Mouse (Mus musculus): Measurements from ENCODE around the gene Ccdc27.
A peak's percentile ranks its signal among the peaks of the same experiment; 100 is the strongest.

Gene Ccdc27

DNA sequence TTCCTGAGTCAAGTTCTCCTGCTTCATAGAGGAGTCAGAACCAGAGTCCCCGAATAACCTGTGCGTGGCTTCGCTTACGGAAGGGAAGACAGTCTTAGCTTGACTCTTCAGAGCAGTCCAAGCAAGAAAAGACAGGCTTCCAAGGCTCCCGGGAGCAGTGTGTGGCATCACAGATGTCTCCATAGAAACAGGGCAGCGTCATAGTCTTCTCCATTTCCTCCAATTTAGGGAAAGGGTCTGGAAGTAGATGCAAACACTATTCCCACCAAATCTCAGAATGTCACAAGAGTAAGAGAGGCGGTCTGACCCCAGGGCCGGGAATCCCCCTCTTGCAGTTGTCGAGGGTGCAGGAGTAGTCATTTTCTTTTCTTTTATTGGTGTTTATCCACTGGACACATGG, at the start of gene Ccdc27:
TSS of gene Ccdc27 (minus strand) at position 101 of the 400 bp plus-strand sequence.
- DNase-seq (ENCODE audit: low spot score): no peak

DNA sequence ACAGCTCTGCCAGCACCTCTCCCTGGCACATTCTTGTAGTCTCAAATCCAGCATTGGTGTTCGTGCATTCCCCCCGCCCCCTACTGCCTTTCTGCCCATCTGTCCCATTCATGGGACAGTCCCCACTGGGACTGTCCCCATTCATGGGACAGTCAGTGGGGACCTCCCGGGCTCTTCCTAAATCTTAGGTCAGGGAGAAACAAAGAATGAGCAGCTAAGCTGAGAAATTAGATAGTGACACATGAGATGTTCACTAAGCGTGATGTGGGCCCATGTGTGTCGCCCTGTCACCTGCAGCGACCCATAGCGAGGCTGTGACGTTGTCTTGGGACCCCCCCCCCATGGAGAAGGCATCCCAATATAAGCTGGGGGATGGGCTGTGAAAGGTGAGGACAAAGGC, 48.9 kb upstream of the Ccdc27 start:
- DNase-seq (ENCODE audit: low spot score): no peak

DNA sequence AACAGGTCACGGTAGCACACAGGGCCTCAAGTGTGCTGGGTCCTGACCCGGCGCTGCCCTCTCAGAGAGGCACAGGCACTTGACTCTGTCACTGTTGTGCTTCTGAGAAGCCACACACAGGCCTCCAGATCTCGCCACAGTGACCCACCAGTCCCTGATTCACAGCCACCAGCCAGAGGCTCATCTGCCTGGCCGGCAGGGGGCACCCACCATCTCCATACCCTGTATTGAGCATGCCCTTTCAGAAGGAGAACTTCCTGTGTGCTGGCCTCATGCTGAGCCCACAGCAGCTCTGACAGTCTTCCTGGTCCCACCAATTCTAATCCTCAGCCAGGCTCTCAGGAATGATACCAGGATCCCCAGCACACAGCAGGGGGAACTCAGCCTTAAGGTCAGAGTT, 46.7 kb upstream of the Ccdc27 start:
- no peak for DNase-seq (ENCODE audit: low spot score)

DNA sequence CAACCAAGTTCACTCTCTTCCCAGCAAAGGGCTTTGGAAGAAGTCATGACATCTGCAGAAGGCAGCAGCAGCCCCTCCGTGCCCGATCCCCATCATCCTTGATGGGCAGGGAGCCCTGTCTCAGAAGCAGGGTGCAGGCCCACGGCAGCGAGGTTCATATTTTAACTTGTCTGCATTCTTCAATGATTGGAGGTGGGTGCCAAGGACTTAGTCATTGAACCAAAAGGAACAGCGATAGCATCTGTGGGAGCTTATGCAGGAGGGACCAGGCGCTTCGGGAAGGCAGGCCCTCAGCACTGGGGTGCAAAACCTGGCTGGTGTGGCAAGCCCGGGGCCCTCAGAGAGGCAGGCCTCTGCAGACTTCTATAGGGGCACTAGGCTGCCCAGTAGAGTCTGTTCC, 44.0 kb upstream of the Ccdc27 start:
- no peak for DNase-seq (ENCODE audit: low spot score)

DNA sequence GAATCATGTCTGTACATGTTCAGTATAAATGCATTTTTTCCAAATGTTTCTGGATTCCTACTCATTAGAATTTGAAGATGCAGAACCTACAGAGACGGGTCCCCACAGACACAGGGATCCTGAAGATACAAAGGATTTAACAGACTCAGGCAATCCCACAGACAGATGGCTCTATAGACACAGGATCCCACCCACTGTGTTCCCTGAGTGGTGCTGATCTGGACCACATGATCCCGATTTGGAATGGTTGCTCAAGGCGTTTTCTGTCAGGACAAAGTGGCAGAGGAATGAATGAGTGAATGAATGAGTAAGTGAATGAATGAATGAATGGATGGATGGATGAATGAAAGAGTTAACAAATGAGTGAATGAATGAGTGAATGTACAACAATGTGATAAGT, 43.4 kb upstream of the Ccdc27 start:
- no peak for DNase-seq (ENCODE audit: low spot score)

DNA sequence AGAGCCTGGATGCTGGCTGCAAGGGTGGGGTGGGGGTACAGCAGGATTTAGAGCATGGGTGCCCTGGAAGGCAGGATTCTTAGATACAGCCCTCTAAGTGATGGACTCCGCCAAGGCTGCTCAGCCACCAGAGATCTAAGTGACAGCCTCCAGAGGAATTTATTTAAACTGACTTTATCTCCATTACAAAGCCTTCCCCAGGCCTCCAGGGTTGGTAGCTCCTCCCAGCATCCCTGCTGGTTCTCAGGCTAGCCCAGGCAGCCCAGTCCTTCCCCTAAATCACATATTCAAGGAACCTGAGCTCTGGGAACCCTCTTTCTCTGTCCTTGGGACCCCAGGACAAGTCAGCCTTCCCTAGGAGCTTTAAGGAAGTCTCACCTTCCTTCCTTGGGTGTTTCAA, 39.5 kb upstream of the Ccdc27 start:
- DNase-seq (ENCODE audit: low spot score): no peak

DNA sequence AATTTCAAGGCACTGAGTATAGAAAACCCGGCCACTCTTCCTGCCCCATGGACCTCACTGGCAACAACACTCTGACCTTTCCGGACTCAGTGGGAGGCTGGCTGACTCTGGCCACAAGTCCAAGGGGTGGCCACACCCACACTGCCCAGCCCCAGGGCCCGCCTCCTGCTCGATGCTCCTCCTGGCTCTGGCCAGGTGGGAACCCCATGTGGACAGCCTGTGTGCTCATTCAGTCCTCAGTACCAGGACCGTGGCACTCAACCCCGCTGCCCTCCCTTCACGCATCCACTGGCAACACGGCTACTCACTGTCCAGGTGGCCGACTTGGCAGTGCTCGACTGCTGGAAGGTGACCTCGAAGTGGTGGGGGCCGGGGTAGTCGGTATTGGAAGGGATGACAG, 38.5 kb upstream of the Ccdc27 start:
- no peak for DNase-seq (ENCODE audit: low spot score)

DNA sequence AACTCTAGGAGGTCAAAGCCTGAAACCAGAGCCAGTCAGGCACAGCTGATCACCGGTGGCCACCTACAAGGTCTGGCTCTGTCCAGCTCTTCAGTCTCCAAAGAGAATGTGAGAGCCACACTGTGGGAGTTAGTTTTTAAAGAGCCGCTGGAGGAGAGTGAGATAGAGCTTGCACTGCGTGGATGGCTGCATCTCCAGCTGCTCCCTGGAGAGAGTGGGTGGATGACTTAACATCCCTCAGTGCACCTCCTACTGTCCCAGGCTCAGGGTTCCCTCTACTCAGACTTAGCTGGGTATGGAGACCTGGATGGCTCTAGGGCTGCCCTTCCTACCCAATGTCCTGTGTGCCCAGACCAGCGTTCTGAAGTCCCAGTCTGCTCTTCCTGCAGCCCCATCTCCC, 37.7 kb upstream of the Ccdc27 start:
- DNase-seq (ENCODE audit: low spot score): no peak

DNA sequence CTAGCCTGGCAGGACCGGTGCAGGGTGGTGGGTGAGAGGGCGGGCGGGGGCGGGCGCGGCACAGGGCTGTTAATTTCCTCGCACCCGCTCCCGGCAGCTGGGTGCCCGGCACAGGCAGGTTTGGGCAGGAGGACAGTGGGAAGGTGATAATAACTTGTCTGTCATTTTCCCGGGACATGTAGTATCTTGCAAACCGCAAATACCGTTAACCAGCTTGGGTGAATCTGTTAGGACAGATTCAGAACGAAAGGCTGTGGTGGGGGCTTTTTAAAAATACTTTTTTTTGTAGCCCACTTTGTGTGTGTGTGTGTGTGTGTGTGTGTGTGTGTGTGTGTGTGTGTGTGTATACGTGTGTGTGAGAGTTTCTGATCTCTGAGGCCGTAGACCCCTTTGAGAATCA, 29.5 kb upstream of the Ccdc27 start:
- DNase-seq (ENCODE audit: low spot score): no peak

DNA sequence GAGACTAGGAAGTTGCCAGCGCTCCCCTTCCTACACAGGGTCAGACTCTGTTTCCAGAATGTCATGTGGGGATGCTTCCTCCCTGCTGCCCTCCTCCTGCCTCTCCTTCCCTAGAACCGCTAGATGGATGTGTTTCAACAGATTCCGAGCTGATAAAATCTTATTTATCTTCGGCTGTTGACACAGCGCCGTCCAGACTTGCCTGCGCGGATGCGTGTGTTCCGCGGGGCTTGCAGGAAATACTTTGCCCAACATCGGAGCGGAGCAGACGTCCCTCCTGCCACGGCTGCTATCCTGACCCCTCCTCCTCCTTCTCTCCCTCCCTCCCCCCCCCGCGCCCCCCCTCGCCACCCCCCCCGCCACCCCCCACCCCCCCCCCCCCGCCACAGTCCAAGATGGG, 29.0 kb upstream of the Ccdc27 start:
- DNase-seq (ENCODE audit: low spot score): no peak

DNA sequence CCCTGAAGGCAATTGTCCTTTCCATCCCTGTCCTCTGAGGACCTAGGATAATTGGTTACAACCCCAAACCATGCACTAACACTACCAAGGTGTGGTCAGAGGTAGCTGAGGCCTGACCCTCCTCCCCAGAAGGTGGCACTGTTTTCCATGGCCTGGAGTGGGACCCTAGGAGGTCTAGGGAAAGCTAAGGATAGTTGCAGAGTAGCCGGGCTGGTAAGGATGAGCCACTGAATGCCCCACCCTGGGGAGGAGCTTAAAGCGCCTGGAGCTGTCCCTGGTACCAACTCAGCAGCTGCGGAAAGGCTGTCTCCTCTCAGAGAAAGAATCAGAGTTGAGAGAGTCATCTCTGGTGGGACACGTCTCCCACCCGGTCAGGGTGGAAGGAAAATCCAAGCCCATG, 28.4 kb upstream of the Ccdc27 start:
- DNase-seq (ENCODE audit: low spot score): peak; percentile 75

DNA sequence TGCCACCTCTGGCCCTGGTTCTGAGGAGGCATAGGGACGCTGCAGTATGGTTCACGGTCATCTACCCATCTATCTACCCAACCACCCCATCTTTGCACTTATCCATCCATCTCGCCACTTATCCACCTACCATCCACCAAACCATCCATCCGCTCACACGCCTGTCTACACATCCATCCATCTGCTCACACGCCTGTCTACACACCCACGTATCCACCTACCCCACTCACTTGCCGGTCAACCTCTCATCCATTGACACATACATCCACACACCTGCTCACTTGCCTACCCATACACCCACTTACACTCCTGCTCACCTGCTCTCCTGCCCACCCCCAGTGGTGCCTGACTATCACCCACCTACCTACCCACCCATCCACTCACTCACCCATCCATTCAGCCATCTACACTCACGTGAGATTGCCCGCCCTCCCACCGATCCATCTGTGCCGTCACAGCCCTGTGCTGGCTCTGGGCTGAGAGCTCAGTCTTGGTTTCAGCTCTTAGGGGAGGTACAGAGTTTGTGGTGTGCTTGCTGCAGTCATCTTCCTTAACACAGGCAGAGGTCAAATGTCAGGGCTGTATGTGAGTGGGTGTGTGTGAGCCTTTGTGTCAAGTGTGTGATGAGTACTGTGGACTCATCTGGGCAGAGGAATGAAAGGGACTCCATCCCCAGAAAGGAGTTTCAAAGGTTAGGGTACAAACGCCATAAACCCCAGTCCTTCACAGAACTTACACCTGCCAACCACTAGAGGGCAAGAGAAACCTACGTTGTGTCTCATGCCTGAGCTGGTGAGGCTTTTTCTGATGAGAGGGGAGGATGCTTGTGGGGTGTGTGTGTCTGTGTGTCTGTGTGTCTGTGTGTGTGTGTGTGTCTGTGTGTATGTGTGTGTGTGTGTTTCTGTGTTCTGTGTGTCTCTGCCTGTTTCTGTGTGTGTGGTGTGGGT, 22.6 kb upstream of the Ccdc27 start:
- no peak for DNase-seq (ENCODE audit: low spot score)

DNA sequence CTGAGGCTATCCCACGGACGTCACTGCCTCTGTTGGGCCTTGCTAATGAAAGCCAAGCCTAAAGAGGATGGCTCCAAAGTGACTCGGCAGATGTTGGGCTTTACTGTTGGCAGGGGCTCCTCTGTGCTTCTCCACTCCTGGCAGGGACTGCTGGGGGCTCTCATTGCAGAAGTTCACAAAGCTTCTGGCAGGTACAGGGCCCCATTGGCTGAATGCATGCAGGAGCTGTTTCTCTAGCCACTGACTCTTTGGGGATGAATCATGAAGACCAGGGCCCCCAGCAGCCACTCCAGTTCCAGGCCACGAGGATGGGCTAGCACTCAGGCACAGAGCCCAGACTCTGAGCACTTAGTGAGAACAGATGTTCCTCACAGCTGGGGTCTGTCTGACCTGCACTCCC, 15.2 kb upstream of the Ccdc27 start:
- DNase-seq (ENCODE audit: low spot score): no peak

DNA sequence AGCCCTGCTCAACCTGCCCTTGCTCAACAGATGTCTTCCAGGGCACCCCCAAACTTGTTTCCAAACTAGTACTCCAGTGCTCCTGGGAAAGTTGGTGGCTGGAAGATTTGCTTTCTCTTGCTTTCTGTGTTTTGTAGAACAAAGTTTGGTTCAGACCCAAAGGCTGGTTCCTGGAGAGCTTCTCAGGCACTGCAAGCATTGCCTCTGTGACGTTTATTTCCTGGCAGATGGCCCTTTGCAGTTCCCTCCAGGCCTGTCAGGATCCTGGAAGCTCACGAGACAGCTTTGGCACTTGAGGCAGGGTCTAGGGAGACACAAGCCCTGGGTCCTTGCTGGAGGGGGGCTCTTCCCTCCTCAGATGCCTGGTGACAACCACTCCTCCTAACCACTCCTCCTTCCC, 14.2 kb upstream of the Ccdc27 start:
- no peak for DNase-seq (ENCODE audit: low spot score)

DNA sequence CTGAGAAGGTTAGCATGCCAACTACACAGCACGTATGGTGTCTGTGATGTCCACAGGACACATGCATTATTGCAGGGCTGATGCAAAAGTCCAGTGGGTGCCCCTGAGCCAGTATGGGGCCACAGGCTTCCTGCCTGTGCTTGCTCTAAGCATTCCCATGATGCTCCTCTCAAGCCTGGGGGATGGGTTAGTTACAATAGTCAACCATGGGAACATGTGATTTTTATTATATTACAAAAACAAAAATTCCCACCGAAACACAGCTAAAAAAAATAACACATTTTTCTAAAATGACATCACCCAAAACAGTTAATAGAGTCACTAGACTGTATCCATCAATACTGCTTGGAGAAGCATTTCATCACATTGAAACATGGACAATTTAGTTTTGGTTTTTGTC, 13.6 kb upstream of the Ccdc27 start:
- DNase-seq (ENCODE audit: low spot score): no peak

DNA sequence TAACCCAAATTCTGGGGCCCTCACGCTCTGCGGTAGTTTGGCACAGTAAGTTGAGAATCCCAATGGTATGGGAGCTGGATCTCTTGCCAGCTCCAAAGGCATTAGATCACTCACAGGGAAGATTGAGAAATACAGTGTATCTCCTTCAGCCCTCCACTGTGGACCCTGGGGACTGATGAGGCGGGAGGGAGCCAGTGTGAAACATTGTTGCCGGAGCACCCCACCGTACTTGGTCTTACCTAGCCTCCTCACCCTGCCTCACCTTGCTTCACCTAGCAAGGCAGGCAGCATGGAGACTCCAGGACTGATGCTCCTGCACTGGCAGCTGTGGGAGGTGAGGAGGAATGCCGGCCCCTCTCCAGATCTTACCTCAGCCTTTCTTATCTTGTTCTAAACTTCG, 13.0 kb upstream of the Ccdc27 start:
- no peak for DNase-seq (ENCODE audit: low spot score)

DNA sequence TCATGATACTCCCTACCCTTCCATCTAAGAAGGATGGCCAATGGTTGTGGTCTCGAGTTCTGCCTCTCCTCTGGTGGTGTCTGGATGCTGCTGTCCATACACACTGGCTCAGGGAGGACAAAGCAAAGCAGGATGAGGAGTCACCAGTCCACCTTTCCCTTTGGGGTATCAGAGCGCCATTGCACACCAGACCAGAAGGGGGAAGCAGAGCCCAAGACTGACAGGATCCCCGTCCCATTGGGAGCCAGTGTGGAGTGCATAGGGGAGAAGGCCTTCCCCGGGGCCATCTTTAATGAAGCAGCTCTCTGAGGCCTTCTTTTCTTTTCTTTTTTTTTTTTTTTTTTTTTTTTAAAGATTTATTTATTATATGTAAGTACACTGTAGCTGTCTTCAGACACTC, 10.6 kb upstream of the Ccdc27 start:
- DNase-seq (ENCODE audit: low spot score): no peak

DNA sequence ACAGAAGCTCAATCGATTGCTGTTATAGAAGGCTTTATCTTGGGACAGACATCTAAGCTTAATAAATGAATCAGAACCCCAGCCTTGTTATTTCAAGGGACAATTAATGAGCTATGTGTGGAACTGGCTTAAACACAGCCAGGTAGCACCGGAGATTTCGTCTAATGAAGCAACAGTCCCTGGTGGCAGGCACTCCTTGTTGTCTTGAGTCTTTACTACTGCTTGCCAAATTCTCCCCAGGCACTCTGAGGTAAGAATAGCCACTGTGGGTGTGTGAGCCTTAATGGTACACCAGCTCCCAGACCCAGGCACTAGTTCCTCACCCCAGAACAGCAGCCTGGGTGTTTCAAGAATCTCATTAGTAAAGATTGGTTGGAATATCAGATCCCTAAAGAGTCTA, 8.9 kb upstream of the Ccdc27 start:
- DNase-seq (ENCODE audit: low spot score): no peak

DNA sequence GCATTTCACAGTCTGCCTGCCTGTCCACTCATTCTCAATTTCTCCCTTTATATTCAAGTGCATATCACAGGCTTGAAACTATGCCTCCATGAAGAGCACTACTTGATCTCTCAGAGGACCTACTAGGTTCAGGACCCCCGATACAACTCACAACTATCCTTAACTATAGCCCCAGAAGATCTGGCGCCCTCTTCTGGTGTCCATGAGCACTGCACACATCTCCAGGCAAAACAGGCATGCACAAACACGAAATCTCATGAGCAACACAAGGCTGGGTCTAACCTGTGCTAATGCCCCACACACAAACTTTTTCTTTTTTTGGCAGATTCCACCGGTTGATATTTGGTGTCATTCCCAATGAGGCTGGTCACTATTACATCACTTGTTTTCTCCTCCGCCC, 3.4 kb upstream of the Ccdc27 start:
- DNase-seq (ENCODE audit: low spot score): no peak

DNA sequence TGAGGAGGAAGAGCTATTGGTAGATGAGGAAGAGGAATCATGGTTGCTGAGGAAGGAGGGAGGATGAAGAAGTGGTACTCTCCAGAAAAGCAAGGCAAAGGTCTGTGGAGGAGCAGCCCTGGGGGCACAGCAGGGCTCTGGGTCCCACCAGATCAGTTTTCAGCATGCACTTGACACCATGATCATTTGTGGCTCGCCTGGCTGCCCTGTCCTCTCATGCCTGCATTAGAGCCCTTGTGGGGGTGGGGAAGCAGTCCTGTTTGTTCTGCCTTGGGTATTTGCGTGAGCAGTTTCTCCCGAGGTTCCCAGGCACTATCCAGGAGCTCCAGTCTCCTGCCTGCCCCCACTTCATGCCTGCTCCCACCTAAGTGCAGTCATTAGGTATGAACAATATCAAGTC, 5.4 kb downstream of the Ccdc27 start:
- DNase-seq (ENCODE audit: low spot score): no peak

DNA sequence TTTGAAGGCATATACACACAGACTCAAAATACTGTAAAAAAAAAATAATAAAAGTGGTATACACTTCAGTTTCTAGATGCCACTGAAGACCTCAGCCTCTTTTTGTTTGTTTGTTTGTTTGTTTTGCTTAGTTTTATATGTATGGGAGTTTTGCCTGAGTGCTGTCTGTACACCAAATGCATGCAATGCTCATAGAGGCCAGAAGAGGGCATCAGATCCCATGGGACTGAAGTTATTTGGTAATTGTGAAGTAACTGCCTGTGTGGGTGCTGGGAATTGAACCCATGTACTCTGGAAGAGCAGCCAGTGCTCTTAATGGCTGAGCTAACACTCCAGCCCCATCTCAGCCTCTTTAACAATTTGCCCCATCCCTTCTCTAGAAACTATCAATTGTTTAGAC, 13.8 kb downstream of the Ccdc27 start:
- no peak for DNase-seq (ENCODE audit: low spot score)

DNA sequence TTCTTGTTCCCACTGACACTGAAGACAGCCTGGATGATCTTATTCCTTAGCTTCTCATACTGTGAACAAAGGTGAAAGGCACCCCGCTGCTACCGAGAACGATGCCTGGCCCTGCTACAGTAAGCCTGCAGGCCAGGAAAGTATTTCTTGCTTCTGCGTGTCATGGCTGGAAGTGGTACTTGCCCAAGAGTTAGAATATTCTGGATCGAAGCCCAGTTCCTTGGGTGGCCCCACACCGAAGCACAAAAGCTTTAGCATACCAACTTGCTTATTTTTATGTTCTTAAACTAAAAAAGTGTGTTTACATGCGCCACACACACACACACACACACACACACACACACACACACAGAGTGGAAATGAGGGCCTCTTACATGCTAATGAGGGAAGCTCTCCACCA, 14.4 kb downstream of the Ccdc27 start:
- no peak for DNase-seq (ENCODE audit: low spot score)

DNA sequence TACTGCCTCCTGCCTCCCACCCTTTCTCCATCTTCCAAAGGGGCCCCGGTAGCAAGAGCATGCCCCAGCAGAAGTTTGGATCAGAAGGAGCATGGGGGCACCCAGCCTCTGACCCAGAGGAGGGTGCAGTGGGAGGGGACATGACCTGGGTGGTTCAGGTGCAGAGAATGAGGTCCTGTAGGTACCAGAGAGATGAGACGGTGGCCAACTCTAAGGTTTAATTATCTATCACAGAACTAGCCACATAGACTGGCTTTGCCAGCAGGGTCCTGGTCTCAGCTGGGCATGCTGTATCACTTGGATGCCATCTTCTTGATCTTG, 16.1 kb downstream of the Ccdc27 start:
- no peak for DNase-seq (ENCODE audit: low spot score)

DNA sequence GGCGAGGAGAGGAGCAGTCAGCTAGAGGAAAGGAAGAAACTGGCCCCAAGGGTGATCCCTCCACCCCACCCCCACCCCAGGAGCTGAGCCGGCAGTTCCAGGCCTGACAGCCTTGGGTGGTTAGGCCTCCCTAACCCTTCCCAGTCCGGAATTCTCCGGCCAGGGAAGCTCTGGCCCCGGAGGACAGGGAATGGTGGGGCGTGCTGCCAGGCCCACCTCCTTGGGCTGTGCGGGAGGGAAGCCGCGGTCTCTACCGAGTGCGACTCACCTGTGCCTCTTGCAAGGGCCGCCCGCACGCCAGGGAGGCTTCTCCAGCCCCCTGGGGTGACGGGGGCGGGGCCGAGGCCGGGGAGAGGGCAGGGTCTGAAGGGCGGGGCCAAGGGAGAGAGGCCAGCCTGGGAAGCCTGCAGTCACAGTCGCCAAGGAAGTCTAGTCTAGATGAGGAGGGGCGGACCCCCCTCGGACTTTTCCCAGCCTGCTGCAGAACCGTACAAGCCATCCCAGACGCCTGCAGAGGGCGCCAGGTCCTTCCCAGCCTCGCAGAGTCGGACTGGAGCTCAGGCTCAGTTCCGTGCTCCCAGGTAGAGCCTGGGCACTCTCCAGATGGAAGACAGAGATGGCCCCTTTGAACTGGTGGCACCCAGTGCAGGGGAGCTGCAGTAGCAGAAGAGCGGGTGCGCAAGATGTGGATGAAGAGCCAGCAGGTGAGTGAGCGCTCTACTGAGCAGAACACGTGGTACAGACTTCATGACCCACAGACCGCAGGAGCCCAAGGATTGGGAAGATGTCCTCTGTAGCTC, 16.6 kb downstream of the Ccdc27 start, which contains the start of gene Smim1:
TSS of gene Smim1 (minus strand) at position 590 of the 800 bp plus-strand sequence.
- DNase-seq (ENCODE audit: low spot score): peak; percentile 91

Measured in testis, postnatal 10 days (tissue).